Mouse (Mus musculus) midbrain, embryonic 10.5 days (tissue): ENCODE results near the gene Ush1c. TPM values are rescaled to one million over a fixed set of nuclear protein-coding genes. Genes with fewer than 3 reads are reported as not detected.

ENCODE experiments used
- DNase-seq: peaks from one replicate; pipeline ENCODE4 v3.0.0-alpha.2; 2017; ENCODE audit warnings: low spot score
- H3K27ac ChIP-seq: fragments of 300-500 bp; sonication (generic); replicated peaks from 2 replicates; pipeline ENCODE4 v1.5.1; 2016; ENCODE audit warnings: mild to moderate bottlenecking
- H3K27me3 ChIP-seq: fragments of 300-500 bp; sonication (generic); 2 replicates; pipeline ENCODE4 v1.6.1; 2016; ENCODE audit warnings: low read depth, mild to moderate bottlenecking; ENCODE audit not compliant: poor library complexity, severe bottlenecking
- H3K36me3 ChIP-seq: fragments of 300-500 bp; sonication (generic); 2 replicates; pipeline ENCODE4 v1.6.1; 2016; ENCODE audit warnings: mild to moderate bottlenecking, moderate library complexity
- H3K4me1 ChIP-seq: fragments of 300-500 bp; sonication (generic); 2 replicates; pipeline ENCODE4 v1.6.1; 2016
- H3K4me3 ChIP-seq: fragments of 300-500 bp; sonication (generic); 2 replicates; pipeline ENCODE4 v1.5.1; 2016; ENCODE audit warnings: mild to moderate bottlenecking, moderate library complexity
- H3K9me3 ChIP-seq: fragments of 300-500 bp; sonication (generic); replicated peaks from 2 replicates; pipeline ENCODE4 v1.6.1; 2016; ENCODE audit warnings: mild to moderate bottlenecking
- WGBS: fragments of 180-500 bp; shearing (Covaris S2); methylation state at CpG from one replicate; pipeline ENCODE4 v1.1.7; 2016; 5-methylcytosine and 5-hydroxymethylcytosine counted together
- polyA plus RNA-seq: library from polyadenylated mRNA; unstranded; fragments of >200 nt; fragmentation: Nextera tagmentation; extraction: Ambion mirVana; gene quantifications from 2 replicates; pipeline ENCODE4 v1.2.1, GENCODE M21; 2016

The Ush1c gene
- polyA plus RNA-seq, 1 experiment from 2014 or later, result 3.7 TPM

DNA sequence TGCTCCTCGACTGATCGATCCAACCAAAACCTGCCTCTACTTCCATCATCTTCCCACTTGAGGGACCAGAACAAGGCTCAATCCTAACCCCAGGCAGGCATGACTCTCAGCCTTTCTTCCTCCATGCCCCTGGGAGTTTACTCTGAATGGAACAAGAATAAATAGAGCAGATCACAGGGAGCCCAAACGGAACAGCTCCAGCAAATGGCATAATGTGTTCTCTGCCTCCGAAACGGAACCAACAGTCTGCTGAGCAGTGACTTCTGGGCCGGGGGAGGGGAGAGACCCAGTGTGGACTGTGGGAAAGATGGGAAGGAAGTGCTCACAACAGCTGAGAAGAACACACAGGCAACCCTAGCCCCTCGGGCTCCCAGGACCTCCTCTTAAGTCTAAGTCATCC lies 80.6 kb downstream of the Ush1c start:
- Histone ChIP-seq H3K36me3 (no peaks in the 10 kb centered on the region), H3K4me3 (no peak overlapping the region), H3K9me3 (no peaks in the 10 kb centered on the region), H3K27me3 (peaks cover 32% of the 10 kb centered on the region), H3K4me1 (peaks cover 37% of the 10 kb centered on the region), H3K27ac (no peak overlapping the region)
- no peak for DNase-seq
- WGBS, result 82% methylated on average over 7 of the region's 7 CpGs

DNA sequence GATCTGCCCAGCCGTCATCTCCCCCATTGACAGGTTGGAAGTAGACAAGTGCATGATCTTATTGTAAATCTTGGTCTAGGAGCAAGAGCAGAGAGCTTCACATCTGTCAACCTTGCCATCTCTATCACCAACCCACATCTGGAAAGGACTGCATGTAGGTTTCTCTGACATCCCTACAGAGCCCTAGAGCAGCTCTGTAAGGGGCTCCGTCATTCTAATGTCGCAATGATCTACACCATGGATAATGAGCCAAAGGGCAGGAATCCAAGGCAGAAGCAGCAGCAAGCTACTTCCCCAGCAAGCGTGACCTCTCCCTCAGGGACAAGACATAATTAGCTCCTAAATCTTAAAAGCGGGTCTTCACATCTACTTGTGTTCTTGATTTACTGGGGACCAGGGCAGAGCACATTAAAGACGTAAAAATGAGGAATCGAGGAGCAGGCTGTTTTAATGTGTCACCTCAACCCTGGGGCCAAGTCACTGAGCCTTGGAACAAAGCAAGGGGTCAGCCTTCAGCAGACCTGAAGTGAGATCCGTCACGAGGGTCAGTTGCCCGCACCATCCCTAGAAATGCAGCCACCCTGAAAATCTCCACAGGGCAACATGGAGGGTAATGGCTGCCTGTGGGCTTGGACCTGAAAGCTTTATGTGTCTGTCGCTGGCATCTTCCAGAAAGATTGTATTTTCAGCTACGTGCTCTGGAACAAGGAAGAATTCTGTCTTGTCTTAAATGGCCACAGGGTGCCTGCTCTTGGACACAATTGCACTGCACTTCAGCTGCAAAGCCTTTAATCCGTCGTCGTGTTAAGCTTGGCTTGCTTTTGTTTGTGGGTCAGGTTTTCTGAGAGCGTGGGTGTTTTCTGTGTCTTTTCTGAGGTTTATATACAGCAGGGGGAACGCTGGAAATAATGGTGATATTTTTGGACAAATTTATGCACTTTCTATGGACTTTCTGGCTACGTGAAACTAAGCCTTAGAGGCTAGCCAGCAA lies 83.5 kb downstream of the Ush1c start:
- H3K4me3 ChIP-seq, result peak overlapping the region; percentile 22; the same call in 1 of the 2 replicates
- peak overlapping the region; percentile 43; the same call in 1 of the 2 replicates for H3K27ac ChIP-seq
- DNase-seq, result peak; percentile 45
- H3K27me3 ChIP-seq, result peaks cover 32% of the 10 kb centered on the region
- 35% methylated on average over 18 of the region's 18 CpGs for WGBS
- peaks cover 31% of the 10 kb centered on the region for H3K4me1 ChIP-seq
- no peaks in the 10 kb centered on the region for H3K36me3 ChIP-seq
- H3K9me3 ChIP-seq, result no peaks in the 10 kb centered on the region

DNA sequence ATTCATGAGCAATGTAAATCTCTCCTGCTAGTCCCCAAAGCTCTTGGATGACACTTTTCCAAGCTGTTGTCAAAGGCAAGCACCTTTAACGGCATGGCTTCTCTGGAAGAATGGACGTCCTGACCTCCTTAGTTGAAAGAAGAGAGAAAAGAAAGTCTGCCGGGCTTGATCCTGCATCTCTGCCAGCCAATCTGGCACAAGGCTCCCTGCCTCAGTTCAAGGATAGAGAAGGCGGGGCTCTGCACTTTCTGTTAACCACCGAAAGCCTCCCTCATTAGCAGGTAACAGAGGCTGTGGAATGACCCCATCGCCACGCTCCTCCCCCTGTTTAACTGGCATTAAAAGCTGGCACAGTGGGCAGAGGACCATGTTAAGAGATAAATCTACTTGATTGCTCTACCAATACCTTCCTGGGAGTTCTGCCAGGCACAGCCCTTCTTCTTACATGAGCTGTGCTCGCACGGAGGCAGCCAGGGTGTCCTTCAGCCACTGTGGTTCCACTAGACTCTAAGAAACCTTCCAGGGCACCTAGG lies 85.4 kb downstream of the Ush1c start:
- H3K4me1 ChIP-seq, result peaks cover 31% of the 10 kb centered on the region
- no peak for DNase-seq
- peaks cover 32% of the 10 kb centered on the region for H3K27me3 ChIP-seq
- H3K27ac ChIP-seq, result no peak overlapping the region
- H3K36me3 ChIP-seq, result no peaks in the 10 kb centered on the region
- 73% methylated on average over 9 of the region's 9 CpGs for WGBS
- no peaks in the 10 kb centered on the region for H3K9me3 ChIP-seq
- no peak overlapping the region for H3K4me3 ChIP-seq

DNA sequence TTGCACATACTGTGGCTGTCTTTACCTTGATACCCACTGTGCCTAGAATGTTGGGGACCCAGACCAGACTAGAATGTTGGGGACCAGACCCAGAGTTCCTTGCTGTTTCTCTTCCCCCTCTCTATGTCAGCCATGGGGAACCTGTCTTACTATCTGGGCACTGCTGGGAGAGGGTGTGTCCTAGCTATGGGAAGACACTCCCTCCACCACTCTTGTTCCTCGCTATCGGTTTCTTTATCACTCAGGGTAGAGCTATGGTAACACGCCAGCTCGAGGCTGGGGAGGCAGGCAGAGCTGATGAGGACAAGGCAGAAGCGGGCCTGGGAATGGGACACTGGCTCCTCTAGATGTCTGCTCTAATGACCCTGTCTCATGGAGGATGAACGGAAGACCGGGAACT lies 90.9 kb downstream of the Ush1c start:
- no peak for DNase-seq
- Histone ChIP-seq H3K27ac (no peak overlapping the region), H3K9me3 (no peaks in the 10 kb centered on the region), H3K36me3 (no peaks in the 10 kb centered on the region), H3K27me3 (no peaks in the 10 kb centered on the region), H3K4me3 (no peak overlapping the region), H3K4me1 (no peaks in the 10 kb centered on the region)
- WGBS, result 93% methylated on average over 7 of the region's 7 CpGs

DNA sequence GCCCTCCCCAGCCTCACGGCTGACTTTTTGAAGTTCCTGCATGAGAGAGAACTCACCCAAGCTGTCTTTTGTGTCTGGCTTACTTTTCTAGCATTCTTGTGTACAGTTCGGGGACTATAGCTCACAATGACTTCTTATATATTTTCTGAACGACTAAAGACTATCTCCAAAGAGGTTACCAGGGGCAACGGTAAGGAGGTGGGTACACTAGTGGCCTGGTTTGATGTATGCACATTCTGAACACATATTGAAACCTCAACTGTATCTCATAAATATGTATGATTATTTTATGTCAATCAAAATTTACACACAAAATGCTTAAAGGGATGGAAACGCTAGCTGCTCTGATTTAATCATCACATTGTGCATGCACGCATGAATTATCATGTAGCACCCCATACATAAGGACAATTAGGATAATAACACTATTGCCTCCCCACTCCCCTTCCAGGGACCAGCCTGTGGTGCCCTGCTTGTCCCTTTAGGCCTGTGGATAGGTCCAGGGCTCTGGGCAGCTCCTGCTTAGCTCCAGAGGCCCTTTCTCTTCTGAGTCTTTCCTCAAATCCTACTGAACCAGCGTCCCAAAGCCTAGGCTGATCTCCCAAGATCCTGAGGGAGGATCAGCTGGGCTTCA lies 91.5 kb downstream of the Ush1c start:
- no peaks in the 10 kb centered on the region for H3K27me3 ChIP-seq
- no peak overlapping the region for H3K27ac ChIP-seq
- H3K9me3 ChIP-seq, result no peaks in the 10 kb centered on the region
- no peak for DNase-seq
- WGBS, result 91% methylated on average over 7 of the region's 7 CpGs
- no peaks in the 10 kb centered on the region for H3K36me3 ChIP-seq
- no peaks in the 10 kb centered on the region for H3K4me1 ChIP-seq
- no peak overlapping the region for H3K4me3 ChIP-seq

Other genes starting within 250 kb of the Ush1c start
- gene Abcc6, start 208.2 kb downstream of the Ush1c start, polyA plus RNA-seq, result 0.12 and 0.17 TPM in 2 replicates
- 29.9 and 31.0 TPM in 2 replicates for gene Nomo1, start 204.8 kb downstream of the Ush1c start, polyA plus RNA-seq
- gene Kcnj11, start 137.7 kb downstream of the Ush1c start, polyA plus RNA-seq, result 0.12 and 0.19 TPM in 2 replicates
- gene Abcc8, start 58.5 kb downstream of the Ush1c start, polyA plus RNA-seq, result 0.70 and 0.74 TPM in 2 replicates
- gene Otog, start 2.5 kb upstream of the Ush1c start, polyA plus RNA-seq, result 0.06 TPM in 1 of 2 replicates, not detected in the other
- not detected in 2 replicates for gene Myod1, start 138.0 kb upstream of the Ush1c start, polyA plus RNA-seq
- gene Kcnc1, start 158.0 kb upstream of the Ush1c start, polyA plus RNA-seq, result 0.37 and 1.3 TPM in 2 replicates